Mouse (Mus musculus): ENCODE measurements at regions not wholly inside any gene's neighbourhood (a gene's known extent, or its start where the extent isn't known, plus 50 kb on each side); places are given as distances from the start of the nearest gene placed in this dataset.
A peak's percentile ranks its signal among the peaks of the same experiment; 100 is the strongest.

DNA sequence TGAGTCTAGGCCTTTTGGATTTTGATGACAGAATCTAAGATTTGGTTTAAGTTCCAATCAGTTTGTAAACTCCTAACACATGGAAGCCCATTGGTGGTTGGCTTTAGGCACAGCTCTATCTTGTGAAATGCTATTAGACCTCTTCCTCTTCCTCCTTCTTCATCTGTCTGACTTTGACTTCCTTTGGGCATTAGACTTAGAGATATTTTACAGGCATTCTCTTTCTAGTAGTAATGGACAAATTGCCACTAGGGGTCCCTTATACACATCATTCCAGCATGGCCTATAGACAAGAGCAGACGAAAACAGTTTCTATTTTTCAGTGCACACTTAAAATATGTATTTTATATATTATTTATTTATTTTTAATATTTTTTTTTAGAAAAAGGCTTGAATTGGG is 221.5 kb downstream of the 1500009L16Rik start:
- 0 out of 2 replicates have a peak, but pooled peaks have one; percentile 10 for TF ChIP-seq CTCF (IDR thresholded peaks at IDR 0.05; ENCODE audit: low read depth)
- no peak for TF ChIP-seq EP300 (optimal IDR thresholded peaks at IDR 0.05)
